Mouse (Mus musculus) liver, embryonic 14.5 days (tissue): Measurements from ENCODE around the gene Timm29.

Experiments used
- CTCF ChIP-seq: IDR thresholded peaks from 2 replicates; pipeline ENCODE4 v1.5.1; 2016; ENCODE audit warnings: antibody characterized with exemption, low read depth, control low read depth
- EP300 ChIP-seq: IDR thresholded peaks from 2 replicates; pipeline ENCODE4 v1.6.1; 2016; ENCODE audit warnings: antibody characterized with exemption, low read depth

- no peak for TF ChIP-seq CTCF
- no peak for TF ChIP-seq EP300
These were observed 13.3 kb downstream of the Timm29 start for GRCm38 (mm10) chr9:21605865-21606264.
